Mouse (Mus musculus) forebrain, embryonic 13.5 days (tissue): ENCODE data around the gene Rhot2. TPM values are rescaled to one million over a fixed set of nuclear protein-coding genes. Genes with fewer than 3 reads are reported as not detected.

Experiments
- ATAC-seq: fragments of 200-750 bp; cut with Nextera tagmentation; 2 replicates; pipeline ENCODE4 v1.8.0; 2017
- H3K27ac ChIP-seq: fragments of 300-500 bp; sonication (generic); 2 replicates; pipeline ENCODE4 v1.5.1; 2015; ENCODE audit warnings: inconsistent platforms, mild to moderate bottlenecking, moderate library complexity
- H3K27me3 ChIP-seq: fragments of 300-500 bp; sonication (generic); 2 replicates; pipeline ENCODE4 v1.6.1; 2015; ENCODE audit warnings: mild to moderate bottlenecking, inconsistent platforms
- H3K36me3 ChIP-seq: fragments of 300-500 bp; sonication (generic); 2 replicates; pipeline ENCODE4 v1.6.1; 2015; ENCODE audit warnings: mild to moderate bottlenecking, inconsistent platforms; ENCODE audit not compliant: poor library complexity, severe bottlenecking
- H3K4me1 ChIP-seq: fragments of 300-500 bp; sonication (generic); 2 replicates; pipeline ENCODE4 v1.6.1; 2015; ENCODE audit warnings: inconsistent platforms
- H3K4me2 ChIP-seq: fragments of 300-500 bp; sonication (generic); 2 replicates; pipeline ENCODE4 v1.6.1; 2015; ENCODE audit warnings: inconsistent platforms, mild to moderate bottlenecking, moderate library complexity
- H3K4me3 ChIP-seq: fragments of 300-500 bp; sonication (generic); 2 replicates; pipeline ENCODE4 v1.5.1; 2015; ENCODE audit warnings: mild to moderate bottlenecking, inconsistent platforms
- H3K9ac ChIP-seq: fragments of 300-500 bp; sonication (generic); 2 replicates; pipeline ENCODE4 v1.6.1; 2015; ENCODE audit warnings: mild to moderate bottlenecking, inconsistent platforms
- H3K9me3 ChIP-seq: fragments of 300-500 bp; sonication (generic); replicated peaks from 2 replicates; pipeline ENCODE4 v1.6.1; 2016; ENCODE audit warnings: inconsistent platforms
- WGBS: fragments of 180-500 bp; shearing (Covaris S2); methylation state at CpG from one replicate; pipeline ENCODE4 v1.1.7; 2015; 5-methylcytosine and 5-hydroxymethylcytosine counted together
- polyA plus RNA-seq: library from polyadenylated mRNA; unstranded; fragments of >200 nt; fragmentation: Nextera tagmentation; extraction: Ambion mirVana; gene quantifications from 2 replicates; pipeline ENCODE4 v1.2.1, GENCODE M21; 2015

Gene Rhot2
- polyA plus RNA-seq, 1 experiment from 2014 or later, result 16.2 TPM

GRCm38 (mm10) chr17:25830806-25831431 lies 13.7 kb downstream of the Rhot2 start:
- peak overlapping the region; percentile 87 for H3K4me3 ChIP-seq
- no peaks in the 10 kb centered on the region for H3K9me3 ChIP-seq
- H3K9ac ChIP-seq, result peak overlapping the region; percentile 89
- H3K4me2 ChIP-seq, result peak overlapping the region; percentile 98
- ATAC-seq, result no peak
- peaks cover 78% of the 10 kb centered on the region for H3K4me1 ChIP-seq
- peaks cover 55% of the 10 kb centered on the region for H3K36me3 ChIP-seq
- H3K27ac ChIP-seq, result no peak overlapping the region
- H3K27me3 ChIP-seq, result no peaks in the 10 kb centered on the region
- 89% methylated on average over 14 of the region's 14 CpGs for WGBS

GRCm38 (mm10) chr17:25830200-25830753 lies 14.4 kb downstream of the Rhot2 start:
- Histone ChIP-seq H3K9ac (peak overlapping the region; percentile 89; the same call in 1 of the 2 replicates), H3K36me3 (peaks cover 54% of the 10 kb centered on the region), H3K27ac (no peak overlapping the region), H3K4me2 (peak overlapping the region; percentile 98), H3K4me1 (peaks cover 77% of the 10 kb centered on the region), H3K4me3 (peak overlapping the region; percentile 87), H3K9me3 (no peaks in the 10 kb centered on the region), H3K27me3 (no peaks in the 10 kb centered on the region)
- ATAC-seq, result no peak
- 90% methylated on average over 4 of the region's 4 CpGs for WGBS

- Histone ChIP-seq H3K9me3 (no peaks in the 10 kb centered on the region), H3K4me3 (peak overlapping the region; percentile 67), H3K27me3 (no peaks in the 10 kb centered on the region), H3K4me1 (peaks cover 77% of the 10 kb centered on the region), H3K9ac (peak overlapping the region; percentile 89), H3K4me2 (peak overlapping the region; percentile 98), H3K36me3 (peaks cover 49% of the 10 kb centered on the region), H3K27ac (peak overlapping the region; percentile 92)
- ATAC-seq, result no peak
- WGBS, result 44% methylated on average over 8 of the region's 8 CpGs
Observed at GRCm38 (mm10) chr17:25829558-25830017, 15.1 kb downstream of the Rhot2 start.

- Histone ChIP-seq H3K4me2 (peak within 1 kb of the TSS; percentile 98), H3K27ac (peak within 1 kb of the TSS; percentile 92), H3K9me3 (no peaks in the 10 kb centered on the region), H3K27me3 (no peaks in the 10 kb centered on the region), H3K4me3 (peak within 1 kb of the TSS; percentile 67), H3K36me3 (peaks cover 49% of the 10 kb centered on the region), H3K9ac (peak within 1 kb of the TSS; percentile 89), H3K4me1 (peaks cover 77% of the 10 kb centered on the region)
- 1% methylated on average over 32 of the region's 32 CpGs for WGBS
- ATAC-seq, result peak; percentile 63
Observed at GRCm38 (mm10) chr17:25828712-25829557, 15.7 kb downstream of the Rhot2 start, which contains the start of gene Jmjd8. Gene Jmjd8 (plus strand): TSS chr17:25828867.

GRCm38 (mm10) chr17:25828223-25828594 lies 16.4 kb downstream of the Rhot2 start:
- 87% methylated on average over 8 of the region's 8 CpGs for WGBS
- Histone ChIP-seq H3K4me2 (peak overlapping the region; percentile 98), H3K9me3 (no peaks in the 10 kb centered on the region), H3K27ac (0 out of 2 replicates have a peak overlapping the region, but pooled peaks have one; percentile 92), H3K4me1 (peaks cover 75% of the 10 kb centered on the region), H3K9ac (peak overlapping the region; percentile 89; the same call in 1 of the 2 replicates), H3K27me3 (no peaks in the 10 kb centered on the region), H3K36me3 (peaks cover 49% of the 10 kb centered on the region), H3K4me3 (peak overlapping the region; percentile 67)
- no peak for ATAC-seq

- Histone ChIP-seq H3K4me2 (no peak overlapping the region; the same call in 1 of the 2 replicates), H3K27me3 (no peaks in the 10 kb centered on the region), H3K9ac (0 out of 2 replicates have a peak overlapping the region, but pooled peaks have one; percentile 89), H3K36me3 (peaks cover 49% of the 10 kb centered on the region), H3K4me1 (peaks cover 75% of the 10 kb centered on the region), H3K27ac (no peak overlapping the region), H3K9me3 (no peaks in the 10 kb centered on the region), H3K4me3 (peak overlapping the region; percentile 67; the same call in 1 of the 2 replicates)
- ATAC-seq, result no peak
- 94% methylated on average over 22 of the region's 22 CpGs for WGBS
Observed at GRCm38 (mm10) chr17:25827546-25828222, 17.0 kb downstream of the Rhot2 start.

GRCm38 (mm10) chr17:25827011-25827410 lies 17.6 kb downstream of the Rhot2 start:
- Histone ChIP-seq H3K4me1 (peaks cover 73% of the 10 kb centered on the region), H3K9ac (no peak overlapping the region), H3K27ac (no peak overlapping the region), H3K4me2 (no peak overlapping the region), H3K27me3 (no peaks in the 10 kb centered on the region), H3K4me3 (no peak overlapping the region), H3K9me3 (no peaks in the 10 kb centered on the region), H3K36me3 (peaks cover 49% of the 10 kb centered on the region)
- no peak for ATAC-seq
- whole genome bisulfite sequencing, result 93% methylated on average over 13 of the region's 13 CpGs

GRCm38 (mm10) chr17:25825984-25826570 lies 18.6 kb downstream of the Rhot2 start:
- Histone ChIP-seq H3K27me3 (no peaks in the 10 kb centered on the region), H3K9ac (no peak overlapping the region), H3K27ac (no peak overlapping the region), H3K4me1 (peaks cover 63% of the 10 kb centered on the region), H3K4me3 (no peak overlapping the region), H3K9me3 (no peaks in the 10 kb centered on the region), H3K36me3 (peaks cover 41% of the 10 kb centered on the region), H3K4me2 (peak overlapping the region; percentile 12; the same call in 1 of the 2 replicates)
- ATAC-seq, result no peak
- 97% methylated on average over 27 of the region's 27 CpGs for WGBS

- H3K27me3 ChIP-seq, result peaks cover 3% of the 10 kb centered on the region
- H3K4me2 ChIP-seq, result peak overlapping the region; percentile 98
- no peak overlapping the region for H3K9ac ChIP-seq
- 0 out of 2 replicates have a peak overlapping the region, but pooled peaks have one; percentile 62 for H3K4me3 ChIP-seq
- H3K4me1 ChIP-seq, result peaks cover 56% of the 10 kb centered on the region
- WGBS, result 85% methylated on average over 6 of the region's 6 CpGs
- peaks cover 35% of the 10 kb centered on the region for H3K36me3 ChIP-seq
- no peaks in the 10 kb centered on the region for H3K9me3 ChIP-seq
- ATAC-seq, result no peak
- no peak overlapping the region for H3K27ac ChIP-seq
Observed at GRCm38 (mm10) chr17:25825311-25825710, 19.3 kb downstream of the Rhot2 start.

- Histone ChIP-seq H3K4me3 (peak overlapping the region; percentile 62), H3K9me3 (no peaks in the 10 kb centered on the region), H3K27ac (no peak overlapping the region), H3K9ac (peak overlapping the region; percentile 75), H3K4me2 (peak overlapping the region; percentile 98), H3K36me3 (peaks cover 35% of the 10 kb centered on the region), H3K27me3 (peaks cover 10% of the 10 kb centered on the region), H3K4me1 (peaks cover 48% of the 10 kb centered on the region)
- no peak for ATAC-seq
- 77% methylated on average over 16 of the region's 17 CpGs for WGBS
Observed at GRCm38 (mm10) chr17:25824362-25825142, 20.1 kb downstream of the Rhot2 start.
